Mouse (Mus musculus) limb, embryonic 14.5 days (tissue): ENCODE results near the gene Fut7. TPM values are rescaled to one million over a fixed set of nuclear protein-coding genes. Genes with fewer than 3 reads are reported as not detected.

Experiments used
- ATAC-seq: fragments of 200-750 bp; cut with Nextera tagmentation; 2 replicates; pipeline ENCODE4 v1.8.0; 2017; ENCODE audit warnings: low read depth, moderate number of reproducible peaks, moderate TSS enrichment; ENCODE audit not compliant: low FRiP score
- DNase-seq: peaks from one replicate; pipeline ENCODE4 v3.0.0-alpha.2; 2015; ENCODE audit warnings: low spot score
- H3K27ac ChIP-seq: fragments of 300-500 bp; sonication (generic); replicated peaks from 2 replicates; pipeline ENCODE4 v1.5.1; 2014; ENCODE audit warnings: low read depth, mild to moderate bottlenecking, low read length, moderate library complexity, mixed read lengths
- H3K27me3 ChIP-seq: fragments of 300-500 bp; sonication (generic); 2 replicates; pipeline ENCODE4 v1.6.1; 2014; ENCODE audit warnings: low read length, mixed read lengths; ENCODE audit not compliant: control insufficient read depth, insufficient read depth
- H3K36me3 ChIP-seq: fragments of 300-500 bp; sonication (generic); 2 replicates; pipeline ENCODE4 v1.6.1; 2014; ENCODE audit warnings: mild to moderate bottlenecking, low read length, moderate library complexity, mixed read lengths; ENCODE audit not compliant: control insufficient read depth, insufficient read depth
- H3K4me1 ChIP-seq: fragments of 300-500 bp; sonication (generic); 2 replicates; pipeline ENCODE4 v1.6.1; 2014; ENCODE audit warnings: antibody characterized with exemption, low read length, mixed read lengths; ENCODE audit not compliant: control insufficient read depth, insufficient read depth
- H3K4me2 ChIP-seq: fragments of 300-500 bp; sonication (generic); replicated peaks from 2 replicates; pipeline ENCODE4 v1.6.1; 2014; ENCODE audit warnings: low read depth, mild to moderate bottlenecking, low read length, moderate library complexity; ENCODE audit not compliant: severe bottlenecking
- H3K4me3 ChIP-seq: fragments of 300-500 bp; sonication (generic); replicated peaks from 2 replicates; pipeline ENCODE4 v1.5.1; 2014; ENCODE audit warnings: low read length
- H3K9ac ChIP-seq: fragments of 300-500 bp; sonication (generic); 2 replicates; pipeline ENCODE4 v1.6.1; 2014; ENCODE audit warnings: mild to moderate bottlenecking, low read depth, low read length, moderate library complexity; ENCODE audit not compliant: severe bottlenecking
- H3K9me3 ChIP-seq: fragments of 300-500 bp; sonication (generic); 2 replicates; pipeline ENCODE4 v1.6.1; 2016; ENCODE audit warnings: low read length; ENCODE audit not compliant: control insufficient read depth
- POLR2A ChIP-seq: fragments of 200-500 bp; IDR thresholded peaks from 2 replicates; pipeline ENCODE4 v1.8.0; 2012; ENCODE audit warnings: inconsistent platforms, mild to moderate bottlenecking, moderate library complexity, borderline replicate concordance; ENCODE audit not compliant: insufficient read depth, insufficient read length; ENCODE audit errors: extremely low read depth
- WGBS: fragments of 180-500 bp; shearing (Covaris S2); extraction: QIAGEN DNeasy Blood & Tissue Kit; methylation state at CpG from one replicate; pipeline ENCODE4 v1.1.7; 2014; 5-methylcytosine and 5-hydroxymethylcytosine counted together
- polyA plus RNA-seq, 2 experiments: library from polyadenylated mRNA; depleted of rRNA in 1 of 2; stranded (reverse) in 1 of 2; unstranded in 1 of 2; fragments of >200 nt; fragmentation: Nextera tagmentation in 1 of 2; extraction: Ambion mirVana in 1 of 2; gene quantifications; 2 replicates each; pipeline versions ENCODE4 v1.2.1 to v1.2.3; 2012 to 2014

Fut7 gene
- polyA plus RNA-seq, 2 experiments = 0.11 TPM; not detected in 1

- no peaks in the 10 kb centered on the region for H3K27me3 ChIP-seq
- H3K27ac ChIP-seq = no peak overlapping the region
- ATAC-seq = no peak
- TF ChIP-seq POLR2A = no peak
- no peaks in the 10 kb centered on the region for H3K4me1 ChIP-seq
- no peaks in the 10 kb centered on the region for H3K36me3 ChIP-seq
- DNase-seq = no peak
- no peak overlapping the region for H3K4me2 ChIP-seq
- H3K9ac ChIP-seq = no peak overlapping the region
- no peak overlapping the region for H3K4me3 ChIP-seq
- H3K9me3 ChIP-seq = no peaks in the 10 kb centered on the region
- WGBS = 88% methylated on average over 10 of the region's 10 CpGs
Measured at GRCm38 (mm10) chr2:25436286-25436820, 13.3 kb downstream of the Fut7 start.

- H3K4me1 ChIP-seq = no peaks in the 10 kb centered on the region
- H3K27me3 ChIP-seq = no peaks in the 10 kb centered on the region
- H3K27ac ChIP-seq = no peak overlapping the region
- no peak overlapping the region for H3K4me3 ChIP-seq
- H3K9ac ChIP-seq = no peak overlapping the region; the same call in 1 of the 2 replicates
- H3K9me3 ChIP-seq = no peaks in the 10 kb centered on the region
- ATAC-seq (no peak), DNase-seq (no peak)
- H3K4me2 ChIP-seq = no peak overlapping the region
- 83% methylated on average over 20 of the region's 20 CpGs for WGBS
- no peak for TF ChIP-seq POLR2A
- H3K36me3 ChIP-seq = 0 out of 2 replicates have a peak, but pooled peaks cover 10% of the 10 kb centered on the region
Measured at GRCm38 (mm10) chr2:25441067-25441466, 18.0 kb downstream of the Fut7 start.

- no peak for TF ChIP-seq POLR2A
- Histone ChIP-seq H3K4me3 (no peak overlapping the region), H3K9me3 (no peaks in the 10 kb centered on the region), H3K9ac (no peak overlapping the region), H3K4me1 (no peaks in the 10 kb centered on the region), H3K27ac (no peak overlapping the region), H3K4me2 (no peak overlapping the region), H3K36me3 (0 out of 2 replicates have a peak, but pooled peaks cover 10% of the 10 kb centered on the region), H3K27me3 (no peaks in the 10 kb centered on the region)
- WGBS = 88% methylated on average over 14 of the region's 14 CpGs
- ATAC-seq (no peak), DNase-seq (no peak)
Measured at GRCm38 (mm10) chr2:25442682-25443081, 19.6 kb downstream of the Fut7 start.

- Histone ChIP-seq H3K27me3 (no peaks in the 10 kb centered on the region), H3K9me3 (no peaks in the 10 kb centered on the region), H3K4me2 (no peak overlapping the region), H3K27ac (no peak overlapping the region), H3K36me3 (peaks cover 3% of the 10 kb centered on the region; the same call in 1 of the 2 replicates), H3K4me1 (no peaks in the 10 kb centered on the region), H3K9ac (no peak overlapping the region), H3K4me3 (no peak overlapping the region)
- no peak for TF ChIP-seq POLR2A
- DNase-seq (no peak), ATAC-seq (no peak)
- 71% methylated on average over 8 of the region's 8 CpGs for WGBS
Measured at GRCm38 (mm10) chr2:25450853-25451647, 28.0 kb downstream of the Fut7 start.

- H3K27me3 ChIP-seq = no peaks in the 10 kb centered on the region
- no peak overlapping the region for H3K9ac ChIP-seq
- no peak overlapping the region for H3K27ac ChIP-seq
- DNase-seq = no peak
- no peaks in the 10 kb centered on the region for H3K4me1 ChIP-seq
- H3K4me2 ChIP-seq = no peak overlapping the region
- 24% methylated on average over 1 of the region's 1 CpGs for WGBS
- 0 out of 2 replicates have a peak, but pooled peaks cover 4% of the 10 kb centered on the region for H3K36me3 ChIP-seq
- ATAC-seq = no peak
- no peak for TF ChIP-seq POLR2A
- H3K9me3 ChIP-seq = no peaks in the 10 kb centered on the region
- H3K4me3 ChIP-seq = no peak overlapping the region
Measured at GRCm38 (mm10) chr2:25452951-25453350, 29.9 kb downstream of the Fut7 start.
